Mouse (Mus musculus): ENCODE data around the gene Trmu. TPM values are rescaled to one million over a fixed set of nuclear protein-coding genes. Genes with fewer than 3 reads are reported as not detected.

Trmu gene
- polyA plus RNA-seq (2011; ENCODE audit: insufficient read depth, insufficient read length, low read depth, missing spikeins): 9.1 and 10.0 TPM in 2 replicates

DNA sequence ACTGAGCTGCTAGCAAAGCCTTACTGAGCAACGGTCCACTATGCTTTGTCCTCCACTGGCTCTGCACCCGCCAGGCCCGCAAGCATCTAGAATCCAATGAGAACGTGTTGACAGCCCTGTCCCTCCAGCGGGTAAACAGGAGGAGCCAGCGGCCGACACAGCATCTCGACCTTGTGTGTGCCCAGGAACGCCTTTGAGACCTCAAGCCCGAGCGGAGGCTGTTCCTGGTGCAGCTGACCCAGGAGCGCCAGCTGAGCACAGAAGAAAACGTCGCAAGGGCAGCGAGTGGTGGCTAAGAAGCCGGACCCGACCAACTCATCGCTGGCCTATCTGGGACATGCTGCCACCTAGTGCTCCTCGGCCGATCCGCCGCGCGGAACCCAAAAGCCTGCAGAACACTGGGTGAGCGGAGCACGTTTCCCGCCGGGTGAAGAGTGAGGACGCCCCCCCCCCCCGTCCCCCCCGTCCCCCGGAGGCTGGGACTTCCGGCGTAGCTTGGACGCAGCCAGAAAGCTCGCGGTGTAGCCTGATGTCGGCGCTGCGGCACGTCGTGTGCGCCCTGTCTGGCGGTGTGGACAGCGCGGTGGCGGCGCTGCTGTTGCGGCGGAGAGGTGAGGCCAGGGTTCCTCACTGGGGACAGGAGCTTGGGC is at the start of gene Trmu:
Trmu (plus strand) TSS at position 465 of the 650 bp plus-strand sequence.
- no peak within 1 kb of the TSS for H3K27ac ChIP-seq (ENCODE audit: insufficient read depth, low read length)
- peak within 1 kb of the TSS; percentile 66 for H3K4me3 ChIP-seq (ENCODE audit: low read depth, low read length)
- H3K27me3 ChIP-seq (ENCODE audit: control insufficient read depth, insufficient read depth, low read length, poor library complexity, severe bottlenecking): no peaks in the 10 kb centered on the region
- peak within 1 kb of the TSS; percentile 69 for H3K9ac ChIP-seq (ENCODE audit: low read depth, poor library complexity, severe bottlenecking)
- no peaks in the 10 kb centered on the region for H3K9me3 ChIP-seq (replicated peaks; ENCODE audit: control insufficient read depth, insufficient read depth, low read length, poor library complexity, severe bottlenecking)
- TF ChIP-seq POLR2A (IDR thresholded peaks at IDR 0.05; ENCODE audit: insufficient read depth, low read length) (peak; percentile 69), EP300 (IDR thresholded peaks at IDR 0.05; ENCODE audit: insufficient read depth, low read depth, low read length) (no peak), CTCF (IDR thresholded peaks at IDR 0.05; ENCODE audit: low read depth, low read length) (peak; percentile 63)
- H3K36me3 ChIP-seq (ENCODE audit: control insufficient read depth, insufficient read depth, low read length, poor library complexity, severe bottlenecking): peaks cover 27% of the 10 kb centered on the region
- no peaks in the 10 kb centered on the region for H3K4me1 ChIP-seq (ENCODE audit: control insufficient read depth, insufficient read depth, low read length)

DNA sequence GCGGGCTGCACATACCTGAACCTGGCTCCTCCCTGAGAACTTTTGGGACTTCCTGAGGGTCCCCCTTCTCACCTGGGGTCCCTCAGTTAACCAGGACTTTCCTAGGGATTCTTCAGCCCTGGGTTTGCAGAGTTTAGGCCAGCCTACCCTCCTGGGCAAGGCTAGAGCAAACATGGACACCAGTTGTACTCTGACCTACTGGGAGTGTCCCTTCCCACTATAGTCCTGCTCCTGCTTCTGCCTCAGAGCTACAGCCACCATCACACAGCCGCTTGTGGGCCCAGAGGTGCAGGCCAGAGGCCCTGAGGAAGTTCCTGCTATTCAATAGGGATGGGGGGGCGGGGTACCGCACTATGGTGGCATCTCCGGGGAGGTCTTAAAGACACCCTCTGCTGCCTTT is 49.6 kb upstream of the Trmu start:
- Histone ChIP-seq H3K9me3 (replicated peaks; ENCODE audit: control insufficient read depth, insufficient read depth, low read length, poor library complexity, severe bottlenecking) (no peaks in the 10 kb centered on the region), H3K4me1 (ENCODE audit: control insufficient read depth, insufficient read depth, low read length) (no peaks in the 10 kb centered on the region), H3K27me3 (ENCODE audit: control insufficient read depth, insufficient read depth, low read length, poor library complexity, severe bottlenecking) (no peaks in the 10 kb centered on the region), H3K4me3 (ENCODE audit: low read depth, low read length) (no peak overlapping the region), H3K36me3 (ENCODE audit: control insufficient read depth, insufficient read depth, low read length, poor library complexity, severe bottlenecking) (no peaks in the 10 kb centered on the region), H3K27ac (ENCODE audit: insufficient read depth, low read length) (no peak overlapping the region), H3K9ac (ENCODE audit: low read depth, poor library complexity, severe bottlenecking) (no peak overlapping the region)
- TF ChIP-seq EP300 (IDR thresholded peaks at IDR 0.05; ENCODE audit: insufficient read depth, low read depth, low read length): no peak
- no peak for TF ChIP-seq POLR2A (IDR thresholded peaks at IDR 0.05; ENCODE audit: insufficient read depth, low read length)
- TF ChIP-seq CTCF (IDR thresholded peaks at IDR 0.05; ENCODE audit: low read depth, low read length): no peak

GRCm38 (mm10) chr15:85831954-85832590 is 47.0 kb upstream of the Trmu start, which contains the start of gene Ttc38:
Ttc38 (plus strand) TSS chr15:85832306.
- Histone ChIP-seq H3K4me3 (ENCODE audit: low read depth, low read length) (peak within 1 kb of the TSS; percentile 78), H3K4me1 (ENCODE audit: control insufficient read depth, insufficient read depth, low read length) (no peaks in the 10 kb centered on the region), H3K27me3 (ENCODE audit: control insufficient read depth, insufficient read depth, low read length, poor library complexity, severe bottlenecking) (no peaks in the 10 kb centered on the region), H3K36me3 (ENCODE audit: control insufficient read depth, insufficient read depth, low read length, poor library complexity, severe bottlenecking) (no peaks in the 10 kb centered on the region), H3K9me3 (replicated peaks; ENCODE audit: control insufficient read depth, insufficient read depth, low read length, poor library complexity, severe bottlenecking) (no peaks in the 10 kb centered on the region), H3K9ac (ENCODE audit: low read depth, poor library complexity, severe bottlenecking) (peak within 1 kb of the TSS; percentile 22), H3K27ac (ENCODE audit: insufficient read depth, low read length) (no peak within 1 kb of the TSS)
- TF ChIP-seq CTCF (IDR thresholded peaks at IDR 0.05; ENCODE audit: low read depth, low read length) (no peak), POLR2A (IDR thresholded peaks at IDR 0.05; ENCODE audit: insufficient read depth, low read length) (peak; percentile 84), EP300 (IDR thresholded peaks at IDR 0.05; ENCODE audit: insufficient read depth, low read depth, low read length) (no peak)

GRCm38 (mm10) chr15:85832599-85832998 is 46.5 kb upstream of the Trmu start:
- no peak overlapping the region for H3K27ac ChIP-seq (ENCODE audit: insufficient read depth, low read length)
- H3K36me3 ChIP-seq (ENCODE audit: control insufficient read depth, insufficient read depth, low read length, poor library complexity, severe bottlenecking): no peaks in the 10 kb centered on the region
- H3K27me3 ChIP-seq (ENCODE audit: control insufficient read depth, insufficient read depth, low read length, poor library complexity, severe bottlenecking): no peaks in the 10 kb centered on the region
- no peaks in the 10 kb centered on the region for H3K4me1 ChIP-seq (ENCODE audit: control insufficient read depth, insufficient read depth, low read length)
- TF ChIP-seq CTCF (IDR thresholded peaks at IDR 0.05; ENCODE audit: low read depth, low read length): no peak
- TF ChIP-seq POLR2A (IDR thresholded peaks at IDR 0.05; ENCODE audit: insufficient read depth, low read length): no peak
- TF ChIP-seq EP300 (IDR thresholded peaks at IDR 0.05; ENCODE audit: insufficient read depth, low read depth, low read length): no peak
- peak overlapping the region; percentile 78; the same call in 1 of the 2 replicates for H3K4me3 ChIP-seq (ENCODE audit: low read depth, low read length)
- H3K9me3 ChIP-seq (replicated peaks; ENCODE audit: control insufficient read depth, insufficient read depth, low read length, poor library complexity, severe bottlenecking): no peaks in the 10 kb centered on the region
- peak overlapping the region; percentile 22 for H3K9ac ChIP-seq (ENCODE audit: low read depth, poor library complexity, severe bottlenecking)

DNA sequence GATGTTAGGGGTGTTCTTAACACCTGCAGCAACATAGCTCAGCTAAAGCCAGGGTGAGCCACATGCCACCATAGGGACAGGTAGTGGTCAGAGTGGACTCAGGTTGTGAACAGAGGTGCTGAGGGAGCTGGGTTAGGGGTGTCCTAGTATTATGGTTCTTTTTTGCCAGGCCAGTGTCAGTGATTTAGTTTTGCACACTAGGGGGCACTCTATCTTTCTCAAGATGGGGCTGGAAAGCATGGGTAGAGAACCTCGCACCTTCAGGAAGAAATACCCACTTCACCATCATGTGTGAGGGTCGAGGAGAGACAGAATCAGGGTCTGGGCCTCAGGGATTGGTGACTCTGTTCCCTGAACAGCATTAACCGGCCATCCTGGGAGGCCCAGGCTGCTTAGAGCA is 43.8 kb upstream of the Trmu start:
- Histone ChIP-seq H3K4me1 (ENCODE audit: control insufficient read depth, insufficient read depth, low read length) (no peaks in the 10 kb centered on the region), H3K9ac (ENCODE audit: low read depth, poor library complexity, severe bottlenecking) (no peak overlapping the region), H3K27ac (ENCODE audit: insufficient read depth, low read length) (no peak overlapping the region), H3K9me3 (replicated peaks; ENCODE audit: control insufficient read depth, insufficient read depth, low read length, poor library complexity, severe bottlenecking) (no peaks in the 10 kb centered on the region), H3K36me3 (ENCODE audit: control insufficient read depth, insufficient read depth, low read length, poor library complexity, severe bottlenecking) (no peaks in the 10 kb centered on the region), H3K4me3 (ENCODE audit: low read depth, low read length) (no peak overlapping the region), H3K27me3 (ENCODE audit: control insufficient read depth, insufficient read depth, low read length, poor library complexity, severe bottlenecking) (no peaks in the 10 kb centered on the region)
- no peak for TF ChIP-seq POLR2A (IDR thresholded peaks at IDR 0.05; ENCODE audit: insufficient read depth, low read length)

DNA sequence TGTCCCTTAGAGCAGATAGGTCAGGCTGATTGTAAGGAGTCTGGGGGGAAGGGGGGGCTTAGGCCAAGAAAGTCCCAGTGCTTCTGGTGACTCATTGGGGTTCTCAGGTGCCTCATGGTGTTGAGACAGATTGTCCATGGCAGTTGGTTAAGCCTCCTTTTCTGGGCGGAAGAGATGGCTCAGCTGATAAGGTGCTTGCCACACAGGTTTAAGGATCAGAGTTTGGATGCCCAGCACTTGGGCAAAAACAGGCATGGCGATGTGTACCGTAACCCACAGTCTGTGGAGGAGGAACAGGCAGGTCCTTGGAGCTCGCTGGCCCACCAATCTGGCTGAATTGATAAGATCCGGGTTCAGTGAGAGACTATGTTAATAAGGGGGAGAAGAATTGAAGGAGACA is 42.2 kb upstream of the Trmu start:
- Histone ChIP-seq H3K27ac (ENCODE audit: insufficient read depth, low read length) (no peak overlapping the region), H3K9me3 (replicated peaks; ENCODE audit: control insufficient read depth, insufficient read depth, low read length, poor library complexity, severe bottlenecking) (no peaks in the 10 kb centered on the region), H3K4me3 (ENCODE audit: low read depth, low read length) (no peak overlapping the region), H3K27me3 (ENCODE audit: control insufficient read depth, insufficient read depth, low read length, poor library complexity, severe bottlenecking) (no peaks in the 10 kb centered on the region), H3K36me3 (ENCODE audit: control insufficient read depth, insufficient read depth, low read length, poor library complexity, severe bottlenecking) (no peaks in the 10 kb centered on the region), H3K4me1 (ENCODE audit: control insufficient read depth, insufficient read depth, low read length) (peaks cover 2% of the 10 kb centered on the region), H3K9ac (ENCODE audit: low read depth, poor library complexity, severe bottlenecking) (no peak overlapping the region)
- TF ChIP-seq POLR2A (IDR thresholded peaks at IDR 0.05; ENCODE audit: insufficient read depth, low read length) (no peak), CTCF (IDR thresholded peaks at IDR 0.05; ENCODE audit: low read depth, low read length) (no peak), EP300 (IDR thresholded peaks at IDR 0.05; ENCODE audit: insufficient read depth, low read depth, low read length) (no peak)

All from ES-Bruce4 (cell line).